Mouse (Mus musculus) liver, embryonic 16.5 days (tissue): Measurements from ENCODE around the gene Foxp1. TPM values are rescaled to one million over a fixed set of nuclear protein-coding genes. Genes with fewer than 3 reads are reported as not detected.

Source experiments
- ATAC-seq: fragments of 200-750 bp; cut with Nextera tagmentation; 2 replicates; pipeline ENCODE4 v1.8.0; 2017; ENCODE audit warnings: low read depth, mild to moderate bottlenecking, moderate number of reproducible peaks, moderate library complexity
- H3K27ac ChIP-seq: fragments of 300-500 bp; sonication (generic); 2 replicates; pipeline ENCODE4 v1.5.1; 2014; ENCODE audit warnings: mild to moderate bottlenecking, low read length
- H3K27me3 ChIP-seq: fragments of 300-500 bp; sonication (generic); 2 replicates; pipeline ENCODE4 v1.6.1; 2014; ENCODE audit warnings: low read depth, low read length, mixed read lengths; ENCODE audit not compliant: control insufficient read depth, insufficient read depth
- H3K36me3 ChIP-seq: fragments of 300-500 bp; sonication (generic); 2 replicates; pipeline ENCODE4 v1.6.1; 2014; ENCODE audit warnings: mild to moderate bottlenecking; ENCODE audit not compliant: control insufficient read depth, insufficient read depth
- H3K4me1 ChIP-seq: fragments of 300-500 bp; sonication (generic); 2 replicates; pipeline ENCODE4 v1.6.1; 2014; ENCODE audit warnings: low read depth, low read length, mixed read lengths; ENCODE audit not compliant: control insufficient read depth
- H3K4me2 ChIP-seq: fragments of 300-500 bp; sonication (generic); 2 replicates; pipeline ENCODE4 v1.6.1; 2014; ENCODE audit warnings: low read depth, low read length, mixed read lengths
- H3K4me3 ChIP-seq: fragments of 300-500 bp; sonication (generic); 2 replicates; pipeline ENCODE4 v1.5.1; 2014; ENCODE audit warnings: low read depth, mild to moderate bottlenecking, low read length
- H3K9ac ChIP-seq: fragments of 300-500 bp; sonication (generic); 2 replicates; pipeline ENCODE4 v1.6.1; 2014; ENCODE audit warnings: low read depth, low read length
- H3K9me3 ChIP-seq: fragments of 300-500 bp; sonication (generic); replicated peaks from 2 replicates; pipeline ENCODE4 v1.6.1; 2016; ENCODE audit warnings: low read length; ENCODE audit not compliant: control insufficient read depth
- WGBS: fragments of 180-500 bp; shearing (Covaris S2); extraction: QIAGEN DNeasy Blood & Tissue Kit; methylation state at CpG from one replicate; pipeline ENCODE4 v1.1.7; 2014; ENCODE audit not compliant: insufficient replicate concordance; 5-methylcytosine and 5-hydroxymethylcytosine counted together
- polyA plus RNA-seq: library from polyadenylated mRNA; unstranded; fragments of >200 nt; fragmentation: Nextera tagmentation; extraction: Ambion mirVana; gene quantifications from 2 replicates; pipeline ENCODE4 v1.2.1, GENCODE M21; 2015

Gene Foxp1
- polyA plus RNA-seq, 1 experiment from 2014 or later = 13.6 TPM

DNA sequence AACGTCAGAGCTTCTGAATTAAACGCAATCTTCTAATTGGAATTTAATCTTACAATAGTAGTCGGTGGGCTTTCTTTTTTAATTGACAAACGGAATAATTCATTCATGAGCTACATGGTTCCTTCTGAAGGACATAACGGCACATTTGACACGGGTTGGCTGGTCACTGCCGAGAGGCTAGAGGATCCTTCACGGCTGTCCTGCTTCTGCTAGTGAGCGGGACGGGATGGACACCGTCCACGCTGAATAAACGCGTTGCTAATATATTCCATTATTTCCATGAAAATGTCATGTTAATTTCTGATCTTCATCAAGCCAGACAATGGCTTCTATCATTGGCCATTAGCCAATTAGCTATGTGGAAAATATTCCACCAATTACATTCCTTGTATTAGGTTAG, 92.0 kb downstream of the Foxp1 start:
- Histone ChIP-seq H3K9ac (no peak overlapping the region), H3K9me3 (no peaks in the 10 kb centered on the region), H3K27me3 (no peaks in the 10 kb centered on the region), H3K27ac (no peak overlapping the region), H3K4me2 (no peak overlapping the region), H3K36me3 (no peaks in the 10 kb centered on the region), H3K4me3 (no peak overlapping the region), H3K4me1 (no peaks in the 10 kb centered on the region)
- no peak for ATAC-seq
- WGBS = 87% methylated on average over 14 of the region's 14 CpGs

DNA sequence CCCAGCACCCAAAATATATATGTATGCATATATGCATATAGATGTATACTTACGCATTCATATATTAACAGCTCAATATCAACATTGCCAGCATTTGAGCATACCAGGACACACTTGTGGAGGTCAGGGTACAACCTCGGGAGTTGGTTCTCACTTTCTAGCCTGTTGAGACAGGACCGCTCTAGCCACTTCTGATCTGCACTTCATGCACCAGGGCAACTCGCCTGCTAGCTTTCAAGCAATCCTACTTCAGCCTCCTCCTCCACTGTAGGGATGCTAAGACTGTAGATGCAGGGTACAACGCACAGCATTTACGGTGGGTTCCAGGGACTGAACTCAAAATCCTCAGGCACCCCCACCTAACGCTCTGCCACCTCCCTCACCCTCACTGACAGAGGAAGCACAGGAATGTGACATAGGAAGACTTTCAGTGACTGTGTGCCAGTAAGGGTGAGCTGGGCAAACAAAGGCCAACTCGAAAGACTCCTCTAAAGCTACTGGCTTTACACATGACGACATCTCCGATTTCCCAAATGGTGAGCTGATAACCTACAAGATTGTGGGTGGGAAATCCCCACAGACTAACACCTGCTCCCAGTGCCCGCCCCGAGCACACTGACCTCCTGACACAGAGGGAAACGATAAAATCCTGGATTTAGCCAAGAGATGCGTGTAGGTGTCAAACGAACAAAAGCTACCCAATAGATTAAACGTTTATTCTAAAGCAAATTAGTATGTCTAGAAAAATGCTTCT, 93.0 kb downstream of the Foxp1 start:
- Histone ChIP-seq H3K27me3 (no peaks in the 10 kb centered on the region), H3K27ac (no peak overlapping the region), H3K4me1 (no peaks in the 10 kb centered on the region), H3K9me3 (no peaks in the 10 kb centered on the region), H3K9ac (no peak overlapping the region), H3K4me3 (no peak overlapping the region), H3K4me2 (no peak overlapping the region), H3K36me3 (no peaks in the 10 kb centered on the region)
- 73% methylated on average over 16 of the region's 16 CpGs for WGBS
- no peak for ATAC-seq

DNA sequence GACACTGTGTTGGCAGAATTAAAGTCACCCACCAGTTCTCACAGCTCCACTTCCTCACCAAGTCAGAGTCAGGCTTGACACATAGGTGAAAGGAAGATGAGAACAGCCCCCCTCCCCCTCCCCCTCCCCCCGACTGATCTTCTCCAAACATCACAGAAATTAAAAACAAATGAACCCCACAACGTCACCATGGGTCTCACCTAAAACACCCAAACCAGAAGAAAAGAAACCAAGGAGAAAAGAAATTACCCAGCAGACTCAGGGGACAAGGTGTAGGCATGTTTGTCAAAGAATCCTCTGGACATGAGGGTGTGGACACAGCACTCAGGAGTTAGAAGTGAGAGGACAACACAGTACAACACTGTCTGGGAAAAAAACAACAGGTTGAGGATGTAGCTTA, 93.6 kb downstream of the Foxp1 start:
- Histone ChIP-seq H3K27ac (no peak overlapping the region), H3K9ac (no peak overlapping the region), H3K27me3 (no peaks in the 10 kb centered on the region), H3K9me3 (no peaks in the 10 kb centered on the region), H3K4me3 (no peak overlapping the region), H3K4me1 (no peaks in the 10 kb centered on the region), H3K4me2 (no peak overlapping the region), H3K36me3 (no peaks in the 10 kb centered on the region)
- 43% methylated on average over 2 of the region's 2 CpGs for WGBS
- ATAC-seq = no peak

DNA sequence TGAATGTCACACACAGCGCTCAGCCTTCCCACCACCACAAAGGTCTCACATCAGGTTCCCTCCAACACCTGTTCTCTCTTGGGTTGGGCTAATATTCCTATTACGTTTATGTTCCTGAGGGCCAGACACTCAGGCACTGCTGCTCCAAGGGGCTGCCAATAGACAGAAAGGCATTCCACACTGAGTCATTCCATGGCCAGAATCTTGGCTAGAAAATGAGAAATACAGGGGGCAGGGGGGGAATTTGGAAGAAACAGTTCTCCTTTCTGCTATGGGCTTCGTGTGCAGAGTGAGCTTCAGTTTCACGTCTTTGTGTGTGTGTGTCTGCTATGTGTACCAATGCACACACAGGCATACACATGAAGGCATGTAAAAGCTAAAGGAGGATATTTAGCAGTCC, 95.2 kb downstream of the Foxp1 start:
- H3K4me3 ChIP-seq = no peak overlapping the region
- H3K4me2 ChIP-seq = no peak overlapping the region
- H3K27ac ChIP-seq = no peak overlapping the region
- 66% methylated on average over 4 of the region's 4 CpGs for WGBS
- H3K9me3 ChIP-seq = no peaks in the 10 kb centered on the region
- no peaks in the 10 kb centered on the region for H3K4me1 ChIP-seq
- H3K9ac ChIP-seq = no peak overlapping the region
- ATAC-seq = no peak
- H3K27me3 ChIP-seq = no peaks in the 10 kb centered on the region
- H3K36me3 ChIP-seq = no peaks in the 10 kb centered on the region

- Histone ChIP-seq H3K9ac (no peak overlapping the region), H3K27me3 (no peaks in the 10 kb centered on the region), H3K36me3 (no peaks in the 10 kb centered on the region), H3K4me3 (no peak overlapping the region), H3K9me3 (no peaks in the 10 kb centered on the region), H3K4me1 (no peaks in the 10 kb centered on the region), H3K4me2 (no peak overlapping the region), H3K27ac (no peak overlapping the region)
- no peak for ATAC-seq
- 54% methylated on average over 3 of the region's 3 CpGs for WGBS
These were observed 97.5 kb downstream of the Foxp1 start for GRCm38 (mm10) chr6:99425044-99425443.

DNA sequence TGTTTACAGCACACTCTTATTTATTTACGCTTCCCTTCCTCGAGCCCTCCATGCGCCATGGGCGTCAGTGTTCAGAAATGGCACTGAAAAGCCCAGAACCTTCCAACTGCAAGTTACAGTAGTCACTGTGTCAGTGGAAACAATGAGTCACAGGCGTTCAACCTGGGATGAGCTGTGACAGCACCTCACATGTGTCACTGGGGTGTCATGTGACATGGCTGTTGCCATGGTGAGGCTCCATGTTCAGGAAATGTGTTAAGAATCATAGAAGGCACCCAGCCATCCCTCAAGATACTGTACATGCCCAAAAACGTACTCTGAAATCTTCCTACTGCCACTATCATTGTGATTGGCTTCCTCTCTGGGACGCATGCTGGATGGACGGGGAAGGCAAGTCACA, 101.9 kb downstream of the Foxp1 start:
- H3K9ac ChIP-seq = no peak overlapping the region
- H3K4me2 ChIP-seq = no peak overlapping the region
- H3K9me3 ChIP-seq = no peaks in the 10 kb centered on the region
- ATAC-seq = no peak
- no peaks in the 10 kb centered on the region for H3K27me3 ChIP-seq
- H3K4me1 ChIP-seq = no peaks in the 10 kb centered on the region
- 74% methylated on average over 8 of the region's 8 CpGs for WGBS
- H3K27ac ChIP-seq = no peak overlapping the region
- no peak overlapping the region for H3K4me3 ChIP-seq
- H3K36me3 ChIP-seq = no peaks in the 10 kb centered on the region

DNA sequence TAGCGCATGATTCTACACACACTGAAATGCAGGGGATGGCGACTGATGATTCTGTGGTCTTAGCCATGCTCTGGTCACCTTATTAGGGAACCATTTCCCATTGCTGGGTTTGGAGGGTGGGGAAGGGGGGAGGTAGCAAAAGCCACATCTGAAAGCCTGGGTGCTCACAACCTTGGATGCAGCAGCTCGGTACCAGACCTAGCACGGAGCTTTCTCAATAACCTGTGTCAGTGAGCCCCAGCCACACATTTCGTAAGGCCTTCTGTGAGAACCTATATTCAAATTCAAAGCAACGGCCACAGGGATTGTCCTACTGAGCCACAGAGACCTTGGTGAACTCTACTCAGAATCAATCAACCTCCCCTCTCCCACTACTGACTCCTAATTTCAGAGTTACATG, 109.9 kb downstream of the Foxp1 start:
- Histone ChIP-seq H3K4me3 (no peak overlapping the region), H3K27me3 (no peaks in the 10 kb centered on the region), H3K27ac (no peak overlapping the region), H3K9ac (no peak overlapping the region), H3K36me3 (no peaks in the 10 kb centered on the region), H3K4me1 (no peaks in the 10 kb centered on the region), H3K9me3 (no peaks in the 10 kb centered on the region), H3K4me2 (no peak overlapping the region)
- ATAC-seq = no peak
- whole genome bisulfite sequencing = 72% methylated on average over 6 of the region's 6 CpGs

- H3K4me1 ChIP-seq = no peaks in the 10 kb centered on the region
- no peak overlapping the region for H3K4me3 ChIP-seq
- H3K27ac ChIP-seq = no peak overlapping the region
- H3K4me2 ChIP-seq = no peak overlapping the region
- no peak overlapping the region for H3K9ac ChIP-seq
- 72% methylated on average over 5 of the region's 5 CpGs for WGBS
- ATAC-seq = no peak
- H3K27me3 ChIP-seq = no peaks in the 10 kb centered on the region
- H3K36me3 ChIP-seq = no peaks in the 10 kb centered on the region
- H3K9me3 ChIP-seq = no peaks in the 10 kb centered on the region
These were observed 112.9 kb downstream of the Foxp1 start for GRCm38 (mm10) chr6:99409602-99410001.

- H3K27ac ChIP-seq = no peak overlapping the region
- H3K9me3 ChIP-seq = no peaks in the 10 kb centered on the region
- H3K4me3 ChIP-seq = no peak overlapping the region
- no peak for ATAC-seq
- H3K4me1 ChIP-seq = no peaks in the 10 kb centered on the region
- no peaks in the 10 kb centered on the region for H3K36me3 ChIP-seq
- WGBS = 68% methylated on average over 4 of the region's 4 CpGs
- H3K9ac ChIP-seq = no peak overlapping the region
- no peak overlapping the region for H3K4me2 ChIP-seq
- H3K27me3 ChIP-seq = no peaks in the 10 kb centered on the region
These were observed 113.6 kb downstream of the Foxp1 start for GRCm38 (mm10) chr6:99408880-99409279.
